Mouse (Mus musculus) G1E (cell line): ENCODE data around the gene Mgat4d.

Experiments used
- CTCF ChIP-seq: IDR thresholded peaks from 2 replicates; pipeline ENCODE4 v1.5.1; 2012; ENCODE audit warnings: low read depth, low read length, inconsistent platforms, mixed read lengths
- GATA1 ChIP-seq: IDR thresholded peaks from 2 replicates; pipeline ENCODE4 v1.6.1; 2012; ENCODE audit warnings: borderline replicate concordance, low read length, inconsistent platforms, mixed read lengths

GRCm38 (mm10) chr8:83426104-83426759, 78.0 kb downstream of the Mgat4d start:
- TF ChIP-seq CTCF (no peak), GATA1 (no peak)
